Mouse (Mus musculus) lung, postnatal 4 days (tissue): ENCODE measurements around the gene Wdr34.

ENCODE experiments used
- DNase-seq, 2 experiments: peaks; one replicate each; pipeline ENCODE4 v3.0.0; 2021

Gene Wdr34

GRCm38 (mm10) chr2:30048699-30049388 lies at the start of gene Wdr34:
TSS of gene Wdr34 (minus strand) at chr2:30048881.
- peak; percentile 98 to 99 for DNase-seq

DNA sequence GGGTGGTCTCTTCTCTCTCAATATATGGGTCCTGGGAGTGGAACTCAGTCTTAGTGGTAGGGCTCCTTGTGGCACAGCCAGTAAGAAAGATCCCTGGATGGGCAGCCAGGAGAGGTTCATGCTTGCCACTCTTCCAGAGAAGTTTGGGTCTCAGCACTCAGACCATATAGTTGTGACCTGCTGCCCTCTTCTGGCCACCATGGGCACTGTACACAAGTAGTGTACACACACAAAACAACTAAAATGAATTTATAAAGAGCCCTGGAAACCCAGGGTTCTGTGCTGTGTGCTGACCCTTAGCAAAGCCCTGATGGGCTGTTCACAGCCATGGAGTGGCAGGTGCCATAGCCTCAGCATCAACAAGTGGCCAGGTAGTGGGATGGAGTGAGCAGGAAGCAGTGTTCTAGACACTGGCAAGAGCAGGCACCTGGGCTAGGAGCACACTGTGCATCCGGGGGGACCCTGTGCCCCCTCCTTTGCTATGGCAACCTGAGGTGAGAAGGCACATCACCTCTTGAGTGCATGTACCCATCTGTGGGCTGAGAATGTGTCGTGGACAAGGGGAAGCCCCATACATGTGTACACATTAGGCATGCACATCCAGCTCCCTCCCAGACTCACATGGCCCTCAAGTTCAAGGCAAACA lies 47.3 kb upstream of the Wdr34 start:
- DNase-seq = peak; percentile 49 to 75

DNA sequence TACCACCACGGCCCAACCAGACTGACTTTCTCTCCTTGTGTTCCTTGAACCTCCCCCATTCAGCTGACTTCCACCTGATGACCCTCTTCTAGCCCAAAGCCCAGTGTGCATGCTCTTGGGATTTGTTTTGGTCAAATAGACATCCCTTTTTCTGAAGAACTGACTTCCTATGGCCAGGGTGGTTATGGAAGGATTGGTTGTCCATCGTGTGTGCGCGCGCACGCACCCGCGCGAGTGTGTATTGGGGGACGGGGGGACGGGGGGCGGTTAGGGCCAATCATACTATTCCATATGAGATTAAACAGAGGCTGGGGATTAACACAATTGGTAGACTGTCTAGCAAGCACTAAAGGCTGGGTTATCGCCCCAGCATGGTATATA lies 45.5 kb upstream of the Wdr34 start:
- DNase-seq = peak in 1 of 2 experiments; percentile 21

DNA sequence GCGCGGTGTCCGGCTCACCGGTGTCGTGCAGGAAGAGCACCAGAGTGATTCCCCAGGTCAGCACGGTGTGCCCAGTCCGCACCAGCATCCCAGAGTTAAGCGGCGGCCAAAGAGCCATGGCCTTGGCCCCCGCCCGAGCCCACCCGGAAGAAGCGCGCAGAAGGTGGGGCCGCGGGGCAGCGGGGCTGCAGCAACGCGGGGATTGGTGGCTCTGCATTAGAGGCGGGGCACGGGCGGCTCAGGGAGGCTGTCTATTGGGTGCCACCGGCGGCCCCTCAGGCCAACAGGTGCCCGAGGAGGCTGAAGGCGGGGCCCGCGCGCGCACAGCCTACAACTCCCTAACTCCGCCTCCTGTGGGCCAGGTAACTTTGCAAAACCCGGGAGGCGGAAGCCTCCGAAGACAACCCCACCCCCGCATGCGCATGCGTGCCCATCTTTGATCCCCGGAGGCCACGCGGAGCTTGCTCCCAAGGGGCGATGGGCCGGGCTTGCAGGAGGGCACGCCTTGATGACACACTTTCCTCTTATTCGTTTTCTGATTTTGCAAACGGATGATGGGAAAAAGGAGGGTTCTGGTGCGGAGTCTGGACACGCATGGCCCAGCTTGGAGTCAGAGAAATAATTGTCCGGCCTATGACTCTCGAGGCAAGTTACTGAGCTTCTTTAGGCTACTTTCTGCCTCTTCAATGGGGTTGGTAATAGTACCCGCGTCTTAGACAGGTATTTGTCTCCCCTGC lies 45.0 kb upstream of the Wdr34 start, which contains the start of gene Zdhhc12:
Gene Zdhhc12 (minus strand): TSS at position 178 of the 737 bp plus-strand sequence.
- DNase-seq = peak; percentile 96 to 99

GRCm38 (mm10) chr2:30092280-30092918 lies 43.7 kb upstream of the Wdr34 start:
- peak in 1 of 2 experiments; percentile 21 for DNase-seq

GRCm38 (mm10) chr2:30091521-30091920 lies 42.8 kb upstream of the Wdr34 start:
- DNase-seq = peak in 1 of 2 experiments; percentile 20

GRCm38 (mm10) chr2:30087310-30087709 lies 38.6 kb upstream of the Wdr34 start:
- DNase-seq = no peak

- peak in 1 of 2 experiments; percentile 20 for DNase-seq
These were observed 36.0 kb upstream of the Wdr34 start for GRCm38 (mm10) chr2:30084632-30085031.

GRCm38 (mm10) chr2:30084113-30084512 lies 35.4 kb upstream of the Wdr34 start:
- DNase-seq = no peak

DNA sequence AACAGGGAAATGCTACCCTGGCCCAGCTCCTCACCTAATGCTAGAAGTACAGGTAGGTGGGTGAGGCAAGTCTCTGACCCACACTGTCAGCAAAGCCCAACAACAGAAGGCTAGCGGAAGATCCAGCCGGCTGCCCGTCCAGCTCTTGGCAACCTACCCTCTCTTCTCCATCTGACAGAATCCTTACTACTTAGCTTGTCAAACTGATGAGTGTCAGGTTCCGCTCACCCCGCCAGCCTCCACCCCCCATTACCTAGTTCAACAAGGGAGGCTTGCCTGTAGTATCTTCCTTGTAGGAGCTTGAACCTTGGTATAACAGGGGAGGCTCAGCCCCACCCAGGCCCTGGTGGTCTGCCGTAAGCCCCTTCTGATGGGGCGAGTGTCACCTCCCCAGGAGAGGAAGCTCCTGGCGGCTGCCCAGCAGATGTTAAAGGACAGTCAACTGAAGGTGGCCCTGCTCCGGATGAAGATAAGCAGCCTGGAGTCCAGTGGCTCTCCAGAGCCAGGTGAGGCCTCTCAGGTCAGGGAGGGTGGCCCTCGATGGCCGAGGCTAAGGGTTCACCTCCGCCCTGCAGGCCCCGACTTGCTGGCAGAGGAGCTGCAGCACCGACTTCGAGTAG lies 31.6 kb upstream of the Wdr34 start:
- DNase-seq = no peak

DNA sequence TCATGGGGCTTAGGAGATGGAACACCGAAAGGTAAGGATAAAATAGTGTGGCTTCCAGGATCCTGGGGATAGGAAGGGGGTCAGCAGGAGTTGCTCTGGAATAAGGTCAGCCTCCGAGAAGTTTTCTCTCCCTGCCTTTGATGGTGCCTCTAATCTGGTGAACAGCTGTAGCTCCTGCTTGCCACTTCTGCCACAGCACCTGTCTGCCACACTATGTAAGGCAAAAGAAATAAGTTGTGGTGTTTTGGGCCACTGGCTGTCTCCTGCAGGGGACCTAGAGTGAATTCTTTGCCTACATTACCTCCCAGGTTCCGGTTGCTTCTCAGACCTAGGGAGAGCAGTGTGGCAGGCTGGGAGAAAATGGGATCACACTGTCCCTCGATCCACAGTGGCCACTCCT lies 30.1 kb upstream of the Wdr34 start:
- no peak for DNase-seq

GRCm38 (mm10) chr2:30078349-30078712 lies 29.6 kb upstream of the Wdr34 start:
- peak; percentile 62 to 82 for DNase-seq

DNA sequence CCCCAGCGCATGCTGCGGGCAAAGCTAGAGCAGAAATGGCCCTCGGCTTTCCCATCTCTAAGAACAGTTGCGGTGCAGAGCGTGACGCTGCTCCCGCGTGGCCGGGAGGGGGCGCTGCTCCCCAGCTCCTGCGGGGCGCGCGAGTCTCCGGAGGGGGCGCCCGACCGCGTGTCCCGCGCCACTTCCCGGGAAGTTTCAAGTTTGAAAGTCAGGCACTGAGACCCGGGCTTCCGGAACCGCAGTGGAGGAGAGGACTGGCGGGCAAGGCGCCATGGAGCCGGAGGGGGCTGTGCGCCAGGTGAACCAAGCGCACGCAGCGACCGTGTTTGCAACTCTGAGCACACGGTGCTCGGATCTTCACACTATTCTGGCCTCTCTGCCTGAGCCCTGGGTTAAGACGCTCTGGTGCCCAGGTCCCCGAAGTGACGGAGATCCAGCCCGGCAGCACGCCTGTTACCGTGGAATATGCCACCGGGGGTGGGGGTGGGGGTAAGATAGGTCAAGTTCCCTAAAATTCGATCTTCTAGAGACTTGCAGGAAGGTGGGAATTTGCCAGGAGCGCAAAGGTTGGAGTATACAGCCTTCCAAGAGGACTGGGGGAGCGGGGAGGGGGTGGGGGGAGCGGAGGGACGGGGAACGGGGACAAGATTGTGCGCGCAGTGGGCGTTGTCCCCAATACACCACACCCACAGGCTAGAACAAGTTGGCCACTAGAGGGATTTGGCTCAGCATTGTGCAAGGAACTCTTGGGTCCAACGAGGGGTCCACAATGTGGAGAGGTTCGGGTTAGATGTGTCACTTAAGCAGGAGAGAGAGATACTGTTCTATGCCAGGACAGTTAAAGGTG lies 29.0 kb upstream of the Wdr34 start, which contains the start of gene Pkn3:
Gene Pkn3 (plus strand): TSS at position 183 of the 847 bp plus-strand sequence.
- peak; percentile 92 to 93 for DNase-seq

- DNase-seq = no peak
These were observed 28.3 kb upstream of the Wdr34 start for GRCm38 (mm10) chr2:30076959-30077358.

DNA sequence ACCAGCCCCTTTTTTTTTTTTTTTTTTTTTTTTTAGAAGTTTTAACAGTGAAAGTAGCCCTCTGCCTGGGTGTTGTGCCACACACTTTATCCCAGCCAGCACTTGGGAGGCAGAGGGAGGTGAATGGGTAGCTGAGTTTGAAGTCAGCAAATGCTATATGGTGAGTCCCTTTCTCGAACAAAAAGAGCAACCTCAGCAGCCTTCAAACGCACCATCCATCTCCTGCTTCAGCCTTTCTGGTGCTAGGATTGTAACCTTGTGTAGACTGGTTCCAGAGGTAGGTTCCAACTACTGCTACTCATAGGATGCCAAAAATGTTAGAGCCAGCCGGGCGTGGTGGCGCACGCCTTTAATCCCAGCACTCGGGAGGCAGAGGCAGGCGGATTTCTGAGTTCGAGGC lies 27.8 kb upstream of the Wdr34 start:
- no peak for DNase-seq

DNA sequence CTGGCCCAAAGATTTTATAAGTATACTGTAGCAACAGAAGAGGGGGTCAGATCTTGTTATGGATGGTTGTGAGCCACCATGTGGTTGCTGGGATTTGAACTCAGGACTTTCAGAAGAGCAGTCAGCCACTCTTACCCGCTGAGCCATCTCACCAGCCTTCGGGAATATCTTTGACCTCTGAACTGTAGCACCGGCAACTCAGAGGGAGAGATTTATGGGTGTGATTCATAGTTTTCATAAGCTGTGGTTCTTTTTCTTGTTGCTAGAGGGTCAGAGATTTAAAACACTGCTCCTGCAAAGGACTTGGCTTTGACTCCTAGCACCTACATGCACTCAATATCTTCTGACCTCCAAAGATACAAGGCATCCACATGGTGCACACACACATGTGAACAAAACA lies 26.9 kb upstream of the Wdr34 start:
- no peak for DNase-seq

GRCm38 (mm10) chr2:30073285-30073684 lies 24.6 kb upstream of the Wdr34 start:
- DNase-seq = no peak

DNA sequence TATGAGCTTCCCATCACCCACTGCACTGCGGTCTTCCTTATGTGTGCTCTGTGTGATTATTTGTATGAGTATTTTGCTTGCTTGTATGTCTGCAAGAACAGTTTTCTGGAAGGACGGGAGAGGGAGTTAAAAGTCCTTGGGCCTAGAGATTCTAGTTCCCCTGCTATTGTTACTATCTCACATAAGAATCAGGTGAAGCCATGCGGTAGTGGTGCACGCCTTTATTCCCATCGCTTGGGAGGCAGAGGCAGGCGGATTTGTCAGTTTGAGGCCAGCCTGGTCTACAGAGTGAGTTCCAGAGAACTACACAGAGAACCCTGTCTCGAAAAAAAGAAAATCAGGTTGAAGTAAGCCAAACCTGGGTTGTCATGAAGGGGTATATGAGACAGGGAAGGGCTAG lies 24.2 kb upstream of the Wdr34 start:
- DNase-seq = no peak

- no peak for DNase-seq
These were observed 19.3 kb upstream of the Wdr34 start for GRCm38 (mm10) chr2:30067962-30068361.

DNA sequence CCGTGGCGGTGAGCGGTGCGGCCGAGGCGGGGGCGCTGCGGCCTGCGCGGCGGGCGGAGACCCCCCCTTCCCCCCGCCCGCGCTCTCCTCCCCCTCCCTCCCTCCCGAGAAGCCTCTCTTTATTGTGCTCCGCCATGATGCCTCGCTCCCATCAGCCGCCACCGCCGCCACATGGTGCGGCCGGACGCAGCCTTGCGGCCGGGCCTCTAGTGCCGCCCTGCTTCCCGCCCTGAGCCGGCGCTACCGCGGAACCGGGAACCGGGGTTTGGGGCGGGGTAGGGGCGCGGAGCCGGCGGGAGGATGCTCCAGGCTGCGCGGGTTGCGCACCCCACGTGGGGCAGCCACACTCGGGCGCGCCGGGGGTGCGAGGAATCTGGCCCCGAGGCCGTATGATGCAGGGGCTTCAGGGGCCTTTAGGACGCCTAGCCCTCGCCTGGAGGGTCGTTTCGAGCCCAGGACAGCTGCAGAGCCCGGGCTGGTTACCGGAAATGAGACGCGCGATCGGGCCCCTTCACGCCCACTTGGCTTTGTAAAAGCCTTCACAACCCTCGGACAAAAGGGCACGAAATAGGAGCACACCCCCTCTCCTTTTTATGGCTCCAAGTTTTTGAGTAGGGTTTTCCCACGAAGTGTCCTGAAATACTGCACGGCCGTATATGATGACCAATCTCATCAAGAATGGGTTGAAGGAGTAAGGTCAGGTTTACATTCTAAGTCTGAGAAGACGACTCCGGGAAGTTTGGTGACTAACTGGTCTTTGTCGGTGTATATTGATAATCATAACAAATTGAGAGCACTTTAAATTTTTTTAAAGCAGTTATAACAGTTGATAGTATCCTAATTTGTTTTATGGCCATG lies 18.6 kb upstream of the Wdr34 start:
- peak; percentile 63 to 68 for DNase-seq
